Mouse (Mus musculus) spleen, adult 2 months (tissue): ENCODE measurements around the gene Faap100. TPM values are rescaled to one million over a fixed set of nuclear protein-coding genes. Genes with fewer than 3 reads are reported as not detected.

ENCODE experiments used
- DNase-seq, 2 experiments: peaks; one replicate each; pipeline versions ENCODE4 v3.0.0 to v3.0.0-alpha.2; 2012 to 2021; ENCODE audit warnings: low spot score in 2 of 2, low read depth in 1 of 2
- H3K27ac ChIP-seq: fragments of 200-500 bp; 2 replicates; pipeline ENCODE4 v1.5.1; 2012; ENCODE audit warnings: low read length, inconsistent platforms; ENCODE audit not compliant: insufficient read depth
- H3K27me3 ChIP-seq: fragments of 200-500 bp; 2 replicates; pipeline ENCODE4 v1.6.1; 2012; ENCODE audit warnings: mild to moderate bottlenecking, moderate library complexity, low read length, inconsistent platforms; ENCODE audit not compliant: control insufficient read depth, insufficient read depth
- H3K36me3 ChIP-seq: fragments of 200-500 bp; 2 replicates; pipeline ENCODE4 v1.6.1; 2012; ENCODE audit warnings: mild to moderate bottlenecking, low read length, inconsistent platforms; ENCODE audit not compliant: control insufficient read depth, insufficient read depth
- H3K4me1 ChIP-seq: fragments of 200-500 bp; 2 replicates; pipeline ENCODE4 v1.6.1; 2011; ENCODE audit warnings: inconsistent platforms; ENCODE audit not compliant: control insufficient read depth, insufficient read depth, insufficient read length
- H3K4me3 ChIP-seq: fragments of 200-500 bp; 2 replicates; pipeline ENCODE4 v1.5.1; 2011; ENCODE audit warnings: mild to moderate bottlenecking, inconsistent platforms; ENCODE audit not compliant: insufficient read depth, insufficient read length; ENCODE audit errors: extremely low read depth
- CTCF ChIP-seq: fragments of 200-500 bp; IDR thresholded peaks from 2 replicates; pipeline ENCODE4 v1.5.1; 2011; ENCODE audit warnings: mild to moderate bottlenecking, inconsistent platforms; ENCODE audit not compliant: insufficient read depth, insufficient read length, insufficient replicate concordance; ENCODE audit errors: extremely low read depth
- POLR2A ChIP-seq: fragments of 200-500 bp; IDR thresholded peaks from 2 replicates; pipeline ENCODE4 v1.6.1; 2011; ENCODE audit warnings: low read depth, low read length, inconsistent platforms
- WGBS: fragments of 180-500 bp; shearing (Covaris S2); methylation state at CpG from one replicate; pipeline ENCODE4 v1.1.7; 2018; 5-methylcytosine and 5-hydroxymethylcytosine counted together
- polyA plus RNA-seq: library from polyadenylated mRNA; depleted of rRNA; stranded (reverse); fragments of >200 nt; gene quantifications from 2 replicates; pipeline ENCODE4 v1.2.3, GENCODE M21; 2012

The Faap100 gene
- polyA plus RNA-seq, 1 experiment, result 36.5 TPM

- no peak for TF ChIP-seq CTCF
- 58% methylated on average over 1 of the region's 1 CpGs for WGBS
- no peaks in the 10 kb centered on the region for H3K27me3 ChIP-seq
- no peaks in the 10 kb centered on the region for H3K4me1 ChIP-seq
- no peak for DNase-seq
- peaks cover 52% of the 10 kb centered on the region for H3K36me3 ChIP-seq
- H3K27ac ChIP-seq, result no peak overlapping the region
- H3K4me3 ChIP-seq, result no peak overlapping the region
These were observed 27.9 kb upstream of the Faap100 start for GRCm38 (mm10) chr11:120406445-120406844.

- DNase-seq, result no peak
- H3K27ac ChIP-seq, result no peak overlapping the region
These were observed 27.3 kb upstream of the Faap100 start for GRCm38 (mm10) chr11:120405867-120406266.

GRCm38 (mm10) chr11:120404814-120405213, 26.2 kb upstream of the Faap100 start:
- peaks cover 46% of the 10 kb centered on the region for H3K36me3 ChIP-seq
- H3K4me1 ChIP-seq, result no peaks in the 10 kb centered on the region
- no peak overlapping the region for H3K27ac ChIP-seq
- H3K27me3 ChIP-seq, result no peaks in the 10 kb centered on the region
- H3K4me3 ChIP-seq, result no peak overlapping the region
- no peak for DNase-seq
- WGBS, result 81% methylated on average over 1 of the region's 1 CpGs
- TF ChIP-seq POLR2A (no peak), CTCF (no peak)

More at GRCm38 (mm10) chr11:120405867-120406266, 27.3 kb upstream of the Faap100 start:
- no peak overlapping the region for H3K4me3 ChIP-seq
- no peaks in the 10 kb centered on the region for H3K27me3 ChIP-seq
- H3K4me1 ChIP-seq, result no peaks in the 10 kb centered on the region
- TF ChIP-seq CTCF (no peak), POLR2A (no peak)
- peaks cover 50% of the 10 kb centered on the region for H3K36me3 ChIP-seq
- WGBS, result 78% methylated on average over 3 of the region's 3 CpGs

GRCm38 (mm10) chr11:120399319-120399718, 20.8 kb upstream of the Faap100 start:
- TF ChIP-seq POLR2A (no peak), CTCF (no peak)
- Histone ChIP-seq H3K4me3 (no peak overlapping the region), H3K36me3 (peaks cover 24% of the 10 kb centered on the region), H3K27ac (no peak overlapping the region), H3K4me1 (no peaks in the 10 kb centered on the region), H3K27me3 (no peaks in the 10 kb centered on the region)
- no peak for DNase-seq
- WGBS, result 90% methylated on average over 2 of the region's 2 CpGs

- H3K4me3 ChIP-seq, result no peak overlapping the region
- 87% methylated on average over 2 of the region's 2 CpGs for WGBS
These were observed 19.0 kb upstream of the Faap100 start for GRCm38 (mm10) chr11:120397602-120398001.

GRCm38 (mm10) chr11:120395661-120396060, 17.1 kb upstream of the Faap100 start:
- no peak overlapping the region for H3K4me3 ChIP-seq
- H3K4me1 ChIP-seq, result no peaks in the 10 kb centered on the region
- no peak for DNase-seq
- TF ChIP-seq POLR2A (no peak), CTCF (no peak)
- peaks cover 9% of the 10 kb centered on the region for H3K36me3 ChIP-seq
- WGBS, result 84% methylated on average over 4 of the region's 4 CpGs
- no peak overlapping the region for H3K27ac ChIP-seq
- no peaks in the 10 kb centered on the region for H3K27me3 ChIP-seq

More at GRCm38 (mm10) chr11:120397602-120398001, 19.0 kb upstream of the Faap100 start:
- no peaks in the 10 kb centered on the region for H3K27me3 ChIP-seq
- TF ChIP-seq POLR2A, result no peak
- TF ChIP-seq CTCF, result no peak
- DNase-seq, result no peak
- H3K4me1 ChIP-seq, result no peaks in the 10 kb centered on the region
- H3K27ac ChIP-seq, result no peak overlapping the region
- H3K36me3 ChIP-seq, result peaks cover 15% of the 10 kb centered on the region

- no peaks in the 10 kb centered on the region for H3K27me3 ChIP-seq
- no peak for DNase-seq
- no peak for TF ChIP-seq CTCF
- TF ChIP-seq POLR2A, result no peak
- no peak overlapping the region for H3K27ac ChIP-seq
- H3K4me1 ChIP-seq, result no peaks in the 10 kb centered on the region
- no peak overlapping the region for H3K4me3 ChIP-seq
- H3K36me3 ChIP-seq, result peaks cover 22% of the 10 kb centered on the region
- 93% methylated on average over 9 of the region's 9 CpGs for WGBS
These were observed 10.0 kb upstream of the Faap100 start for GRCm38 (mm10) chr11:120388580-120388979.
